Mouse (Mus musculus) CH12.LX (cell line): ENCODE results near the gene Txnrd1. TPM values are rescaled to one million over a fixed set of nuclear protein-coding genes. Genes with fewer than 3 reads are reported as not detected.

Experiments
- DNase-seq: peaks from one replicate; pipeline ENCODE4 v3.0.0-alpha.2; 2013; ENCODE audit errors: extremely low read depth
- H3K27ac ChIP-seq: 2 replicates; pipeline ENCODE4 v1.5.1; 2012; ENCODE audit warnings: low read depth, mild to moderate bottlenecking, control low read depth, moderate library complexity; ENCODE audit not compliant: insufficient read depth
- H3K27me3 ChIP-seq: replicated peaks from 2 replicates; pipeline ENCODE3; 2012; ENCODE audit warnings: inconsistent platforms
- H3K36me3 ChIP-seq, 2 experiments: replicated peaks in 1 of 2; 2 replicates each; pipeline versions ENCODE3 to v1.6.1; 2012; ENCODE audit warnings: inconsistent platforms in 1 of 2, low read length in 1 of 2, mild to moderate bottlenecking in 1 of 2, mixed read lengths in 1 of 2, moderate library complexity in 1 of 2; ENCODE audit not compliant: control insufficient read depth in 1 of 2, insufficient read depth in 1 of 2
- H3K4me1 ChIP-seq, 2 experiments: 2 replicates each; pipeline ENCODE4 v1.6.1; 2012; ENCODE audit warnings: inconsistent platforms in 1 of 2, moderate library complexity in 1 of 2; ENCODE audit not compliant: insufficient read depth in 2 of 2, control insufficient read depth in 1 of 2
- H3K4me2 ChIP-seq: 2 replicates; pipeline ENCODE4 v1.6.1; 2012; ENCODE audit warnings: low read depth, mild to moderate bottlenecking, control low read depth; ENCODE audit not compliant: poor library complexity, insufficient read depth, severe bottlenecking
- H3K4me3 ChIP-seq, 3 experiments: fragments of 150-350 bp in 1 of 3; sonication (generic) in 1 of 3; replicated peaks in 1 of 3; 2 replicates each; pipeline versions ENCODE3 to v1.5.1; 2011 to 2012; ENCODE audit warnings: low read depth in 2 of 3, low read length in 2 of 3, mild to moderate bottlenecking in 2 of 3, moderate library complexity in 2 of 3, control low read depth in 1 of 3, improper control_type of control experiment in 1 of 3, inconsistent platforms in 1 of 3, mixed read lengths in 1 of 3; ENCODE audit not compliant: poor library complexity in 1 of 3
- H3K79me2 ChIP-seq: replicated peaks from 2 replicates; pipeline ENCODE4 v1.6.1; 2012; ENCODE audit warnings: mild to moderate bottlenecking, moderate library complexity; ENCODE audit not compliant: control insufficient read depth, poor library complexity, insufficient read depth, severe bottlenecking; ENCODE audit errors: extremely low read depth
- H3K9ac ChIP-seq: 2 replicates; pipeline ENCODE4 v1.6.1; 2012; ENCODE audit warnings: low read depth, mild to moderate bottlenecking, control low read depth, moderate library complexity; ENCODE audit not compliant: insufficient read depth
- H3K9me3 ChIP-seq: replicated peaks from 2 replicates; pipeline ENCODE3; 2012; ENCODE audit warnings: low read length, inconsistent platforms, mixed read lengths
- BHLHE40 ChIP-seq: IDR thresholded peaks from 2 replicates; pipeline ENCODE4 v1.6.1; 2011; ENCODE audit warnings: mild to moderate bottlenecking, low read depth, low read length, improper control_type of control experiment
- CHD1 ChIP-seq: IDR thresholded peaks from 2 replicates; pipeline ENCODE4 v1.6.1; 2012; ENCODE audit warnings: low read depth, low read length, improper control_type of control experiment, inconsistent platforms
- E2F4 ChIP-seq: IDR thresholded peaks from 2 replicates; pipeline ENCODE4 v1.6.1; 2011; ENCODE audit warnings: low read depth, low read length, improper control_type of control experiment; ENCODE audit not compliant: insufficient replicate concordance
- EP300 ChIP-seq: IDR thresholded peaks from 2 replicates; pipeline ENCODE4 v1.6.1; 2011; ENCODE audit warnings: low read length, improper control_type of control experiment
- ETS1 ChIP-seq: conservative IDR thresholded peaks from 2 replicates; pipeline ENCODE4 v1.6.1; 2012; ENCODE audit warnings: low read depth, mild to moderate bottlenecking, inconsistent platforms, low read length, improper control_type of control experiment, moderate library complexity
- GABPA ChIP-seq: IDR thresholded peaks from 2 replicates; pipeline ENCODE4 v1.6.1; 2012; ENCODE audit warnings: low read depth, low read length, improper control_type of control experiment, inconsistent platforms; ENCODE audit not compliant: insufficient replicate concordance
- HCFC1 ChIP-seq: IDR thresholded peaks from 2 replicates; pipeline ENCODE4 v1.6.1; 2012; ENCODE audit warnings: low read depth, mild to moderate bottlenecking, inconsistent platforms, low read length, improper control_type of control experiment
- IRF4 ChIP-seq: IDR thresholded peaks from 2 replicates; pipeline ENCODE4 v1.6.1; 2014; ENCODE audit warnings: low read depth, mild to moderate bottlenecking, inconsistent platforms, low read length, improper control_type of control experiment
- MAX ChIP-seq: IDR thresholded peaks from 2 replicates; pipeline ENCODE4 v1.6.1; 2011; ENCODE audit warnings: low read length, improper control_type of control experiment
- MAZ ChIP-seq: IDR thresholded peaks from 2 replicates; pipeline ENCODE4 v1.6.1; 2012; ENCODE audit warnings: low read depth, mild to moderate bottlenecking, inconsistent platforms, low read length, improper control_type of control experiment, moderate library complexity
- MXI1 ChIP-seq: IDR thresholded peaks from 2 replicates; pipeline ENCODE4 v1.6.1; 2011; ENCODE audit warnings: mild to moderate bottlenecking, low read depth, low read length, improper control_type of control experiment
- MYC ChIP-seq: IDR thresholded peaks from 2 replicates; pipeline ENCODE4 v1.6.1; 2011; ENCODE audit warnings: low read depth, mild to moderate bottlenecking, improper control_type of control experiment, low read length
- NELFE ChIP-seq: IDR thresholded peaks from 2 replicates; pipeline ENCODE4 v1.6.1; 2011; ENCODE audit warnings: low read depth, low read length, improper control_type of control experiment
- NRF1 ChIP-seq: IDR thresholded peaks from 2 replicates; pipeline ENCODE4 v1.6.1; 2014; ENCODE audit warnings: low read depth, mild to moderate bottlenecking, inconsistent platforms, low read length, improper control_type of control experiment, moderate library complexity
- RAD21 ChIP-seq: IDR thresholded peaks from 2 replicates; pipeline ENCODE4 v1.6.1; 2011; ENCODE audit warnings: low read depth, mild to moderate bottlenecking, low read length, improper control_type of control experiment, moderate library complexity
- RCOR1 ChIP-seq: conservative IDR thresholded peaks from 2 replicates; pipeline ENCODE4 v1.6.1; 2012; ENCODE audit warnings: low read depth, mild to moderate bottlenecking, inconsistent platforms, low read length, improper control_type of control experiment
- TBP ChIP-seq: conservative IDR thresholded peaks from 2 replicates; pipeline ENCODE4 v1.6.1; 2011; ENCODE audit warnings: low read depth, low read length, improper control_type of control experiment
- TCF12 ChIP-seq: IDR thresholded peaks from 2 replicates; pipeline ENCODE4 v1.6.1; 2014; ENCODE audit warnings: low read depth, mild to moderate bottlenecking, inconsistent platforms, low read length, improper control_type of control experiment
- USF1 ChIP-seq: IDR thresholded peaks from 2 replicates; pipeline ENCODE4 v1.6.1; 2014; ENCODE audit warnings: low read depth, mild to moderate bottlenecking, inconsistent platforms, low read length, improper control_type of control experiment
- USF2 ChIP-seq: conservative IDR thresholded peaks from 2 replicates; pipeline ENCODE4 v1.6.1; 2011; ENCODE audit warnings: low read depth, low read length, improper control_type of control experiment
- ZC3H11A ChIP-seq: IDR thresholded peaks from 2 replicates; pipeline ENCODE4 v1.6.1; 2012; ENCODE audit warnings: low read depth, mild to moderate bottlenecking, inconsistent platforms, low read length, improper control_type of control experiment
- ZKSCAN1 ChIP-seq: IDR thresholded peaks from 2 replicates; pipeline ENCODE4 v1.6.1; 2012; ENCODE audit warnings: low read depth, inconsistent platforms, low read length, improper control_type of control experiment, borderline replicate concordance
- ZMIZ1 ChIP-seq: IDR thresholded peaks from 2 replicates; pipeline ENCODE4 v1.6.1; 2012; ENCODE audit warnings: low read depth, mild to moderate bottlenecking, inconsistent platforms, low read length, improper control_type of control experiment
- ZNF384 ChIP-seq: IDR thresholded peaks from 2 replicates; pipeline ENCODE4 v1.6.1; 2012; ENCODE audit warnings: low read depth, low read length, improper control_type of control experiment, inconsistent platforms
- dilution Hi-C: fragments of 300-500 bp; cut with MboI; formaldehyde crosslinking; loops from 2 replicates; pipeline ENCODE4 v1.14.3; 2020; ENCODE audit warnings: low sequenced_read_pairs; ENCODE audit not compliant: extremely low pct_unique_long_range_greater_than_20kb, extremely low pct_ligation_motif_present
- in situ Hi-C: fragments of 300-500 bp; cut with MboI; formaldehyde crosslinking; loops from 3 replicates; pipeline ENCODE4 v1.14.3; 2019; ENCODE audit warnings: low sequenced_read_pairs, low pct_ligation_motif_present, low pct_unique_long_range_greater_than_20kb, mixed read lengths
- polyA plus RNA-seq: library from polyadenylated mRNA; unstranded; fragments of >175 nt; gene quantifications from 2 replicates; pipeline ENCODE4 v1.2.1, GENCODE M21; 2012; ENCODE audit warnings: low read depth; ENCODE audit not compliant: insufficient read length
- total RNA-seq, 2 experiments: library from RNA; depleted of rRNA; stranded (reverse); fragments of 300-350 nt in 1 of 2; fragments of >200 nt in 1 of 2; gene quantifications; 2 replicates each; pipeline ENCODE4 v1.2.3; 2012 to 2014

Txnrd1 gene
- total and polyA plus RNA-seq, 3 experiments: 92.1 to 254 (median 133) TPM

GRCm38 (mm10) chr10:82924750-82925149 lies 91.0 kb downstream of the Txnrd1 start:
- no peak overlapping the region for H3K4me2 ChIP-seq
- H3K9me3 ChIP-seq: peaks cover 6% of the 10 kb centered on the region
- no peak overlapping the region for H3K27ac ChIP-seq
- no peaks in the 10 kb centered on the region for H3K36me3 ChIP-seq
- dilution Hi-C loops: no loop called here
- H3K79me2 ChIP-seq: no peaks in the 10 kb centered on the region; the same call in 1 of the 2 replicates
- H3K4me1 ChIP-seq: peaks cover 0 to 7% of the 10 kb centered on the region in 2 experiments; a peak in 3 of 4 replicates
- H3K27me3 ChIP-seq: no peaks in the 10 kb centered on the region
- no peak for TF ChIP-seq CHD1
- no peak for TF ChIP-seq TCF12
- no peak for TF ChIP-seq IRF4
- TF ChIP-seq EP300: no peak
- no peak for TF ChIP-seq ZC3H11A
- TF ChIP-seq MYC: no peak
- no peak for TF ChIP-seq E2F4
- TF ChIP-seq NELFE: no peak
- no peak for TF ChIP-seq MAZ
- TF ChIP-seq ZNF384: no peak
- no peak for TF ChIP-seq RCOR1
- TF ChIP-seq TBP: no peak
- TF ChIP-seq NRF1: no peak
- TF ChIP-seq ZKSCAN1: no peak
- no peak for TF ChIP-seq USF2
- TF ChIP-seq, all 38 proteins: peak for 0
- no peak for DNase-seq
- Histone ChIP-seq H3K9ac (no peak overlapping the region), H3K4me3 (no peak overlapping the region)
- in situ Hi-C loops: loop anchor here (25.0 kb wide), 1 partner anchor 388 kb away; no protein-coding TSS in a partner anchor

- H3K36me3 ChIP-seq: no peaks in the 10 kb centered on the region
- H3K9me3 ChIP-seq: peaks cover 6% of the 10 kb centered on the region
- TF ChIP-seq ETS1 (no peak), MAX (no peak), ZNF384 (no peak), BHLHE40 (no peak), USF1 (no peak), MXI1 (no peak), ZMIZ1 (no peak), NELFE (no peak), RAD21 (no peak), USF2 (no peak), TCF12 (no peak), GABPA (no peak), EP300 (no peak), MYC (no peak), HCFC1 (no peak), TBP (no peak)
- no peak for DNase-seq
- no peak overlapping the region for H3K4me3 ChIP-seq
- H3K9ac ChIP-seq: no peak overlapping the region
- in situ Hi-C loops (no loop called here), dilution Hi-C loops (no loop called here)
- no peaks in the 10 kb centered on the region; the same call in 1 of the 2 replicates for H3K79me2 ChIP-seq
- no peaks in the 10 kb centered on the region for H3K27me3 ChIP-seq
- H3K27ac ChIP-seq: no peak overlapping the region
- peaks cover 0 to 7% of the 10 kb centered on the region in 2 experiments; a peak in 3 of 4 replicates for H3K4me1 ChIP-seq
- H3K4me2 ChIP-seq: no peak overlapping the region
These were observed 91.9 kb downstream of the Txnrd1 start for GRCm38 (mm10) chr10:82925624-82926023.
